Mouse (Mus musculus): ENCODE measurements around the gene Brip1.

The Brip1 gene

GRCm38 (mm10) chr11:86026556-86027194 is 174.3 kb downstream of the Brip1 start:
- DNase-seq (ENCODE audit: low spot score): no peak

GRCm38 (mm10) chr11:86022439-86022838 is 178.6 kb downstream of the Brip1 start:
- DNase-seq (ENCODE audit: low spot score): no peak

GRCm38 (mm10) chr11:86020033-86020432 is 181.0 kb downstream of the Brip1 start:
- no peak for DNase-seq (ENCODE audit: low spot score)

GRCm38 (mm10) chr11:86016242-86016641 is 184.8 kb downstream of the Brip1 start:
- no peak for DNase-seq (ENCODE audit: low spot score)

DNA sequence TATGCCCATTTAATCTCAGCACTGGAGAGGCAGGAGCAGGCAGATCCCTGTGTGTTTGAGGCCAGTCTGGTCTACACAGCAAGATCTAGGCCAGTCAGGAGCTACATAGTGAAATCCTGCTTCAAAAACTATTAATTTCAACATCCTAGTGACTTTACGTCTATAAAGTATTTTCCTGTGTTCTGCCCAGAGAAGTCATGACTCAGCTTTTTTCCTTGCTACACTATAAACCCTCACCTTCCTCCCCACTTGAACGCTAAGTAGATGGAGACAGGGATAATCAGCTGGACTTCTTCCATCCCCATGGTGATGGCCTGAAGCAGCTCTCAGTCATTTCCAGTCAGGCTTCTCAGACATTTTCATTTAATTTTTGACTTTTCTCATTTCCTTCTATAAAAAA is 187.9 kb downstream of the Brip1 start:
- DNase-seq (ENCODE audit: low spot score): no peak

DNA sequence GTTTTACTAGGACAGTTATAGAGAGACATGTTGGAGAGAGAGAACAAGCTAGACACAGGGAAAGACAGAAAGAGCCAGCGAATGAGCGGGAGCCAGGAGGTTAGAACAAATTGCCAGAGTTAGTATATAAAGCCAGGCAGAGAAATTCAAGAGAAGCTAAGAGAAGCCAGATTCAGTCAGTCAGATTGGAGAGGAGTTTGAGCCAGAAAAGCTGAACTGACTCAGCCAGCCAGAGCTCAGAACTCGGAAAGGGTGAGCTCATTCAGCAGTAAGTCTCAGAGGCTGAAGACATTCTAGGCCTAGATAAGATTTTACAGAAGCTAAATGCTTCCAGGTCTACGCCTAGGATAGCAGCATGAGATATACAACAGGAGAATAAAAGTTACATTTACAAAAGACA is 190.5 kb downstream of the Brip1 start:
- no peak for DNase-seq (ENCODE audit: low spot score)

GRCm38 (mm10) chr11:86008211-86008905 is 192.6 kb downstream of the Brip1 start:
- DNase-seq (ENCODE audit: low spot score): no peak

Measured in yolk sac, embryonic 10.5 days (tissue).